Mouse (Mus musculus) ES-E14 (cell line): ENCODE results near the gene Ccr4.

ENCODE experiments used
- CHD2 ChIP-seq: IDR thresholded peaks from 2 replicates; pipeline ENCODE4 v1.6.1; 2014; ENCODE audit warnings: mild to moderate bottlenecking, low read depth, low read length, inconsistent platforms
- HCFC1 ChIP-seq: IDR thresholded peaks from 2 replicates; pipeline ENCODE4 v1.6.1; 2012; ENCODE audit warnings: low read length, inconsistent platforms, borderline replicate concordance; ENCODE audit not compliant: insufficient read depth
- MAFK ChIP-seq: IDR thresholded peaks from 2 replicates; pipeline ENCODE4 v1.6.1; 2014; ENCODE audit warnings: mild to moderate bottlenecking, low read depth, low read length, inconsistent platforms; ENCODE audit not compliant: insufficient read depth
- ZC3H11A ChIP-seq: IDR thresholded peaks from 2 replicates; pipeline ENCODE4 v1.6.1; 2012; ENCODE audit warnings: low read depth, mild to moderate bottlenecking, inconsistent platforms, low read length, borderline replicate concordance
- ZNF384 ChIP-seq: IDR thresholded peaks from 2 replicates; pipeline ENCODE4 v1.6.1; 2012; ENCODE audit warnings: low read depth, low read length, inconsistent platforms

DNA sequence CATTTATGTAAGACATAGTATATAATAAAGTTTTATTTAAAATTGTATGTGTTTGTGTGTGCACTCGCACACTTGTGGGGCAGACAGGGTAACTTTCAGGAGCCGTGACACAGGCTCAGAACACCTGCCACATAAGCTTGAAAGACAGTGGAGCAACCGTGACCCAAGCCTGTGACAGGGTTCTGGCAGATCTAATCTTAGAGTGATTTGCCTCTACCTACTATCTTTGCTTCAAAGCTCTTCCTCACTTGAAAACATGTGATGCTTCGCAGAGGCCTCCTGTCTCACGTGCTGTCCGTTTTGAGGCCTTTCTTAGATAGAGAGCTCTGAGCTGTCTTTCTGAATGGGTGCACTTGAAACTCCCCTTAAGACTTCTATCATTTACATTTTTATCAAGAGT is 52.3 kb downstream of the Ccr4 start:
- TF ChIP-seq HCFC1 (no peak), ZNF384 (no peak), CHD2 (no peak), ZC3H11A (no peak), MAFK (no peak)
